Mouse (Mus musculus): ENCODE results near the gene Olfr498.

The Olfr498 gene

GRCm38 (mm10) chr7:108465026-108465425 lies at the start of gene Olfr498:
Gene Olfr498 (plus strand): TSS chr7:108465326.
- no peak for DNase-seq

GRCm38 (mm10) chr7:108420121-108420520 lies 45.0 kb upstream of the Olfr498 start, which contains the start of gene Olfr497:
Gene Olfr497 (plus strand): TSS chr7:108420421.
- no peak for DNase-seq

Measured in kidney, postnatal 4 days (tissue).